8 mouse cellular contexts compared by ENCODE assay signal in genomic region chr2:32846101-32846804, GRCm38 (mm10). TPM values are rescaled to one million over a fixed set of nuclear protein-coding genes. Genes with fewer than 3 reads are reported as not detected.
A peak's percentile ranks its signal among the peaks of the same experiment; 100 is the strongest.
DNase-seq lines count a peak whose midpoint lies in the region; ATAC-seq lines count a peak whose summit lies in the region.

No protein-coding gene starts in this region.

- intact Hi-C loops in gastrocnemius, postnatal 14 days (cut with DNase I; ENCODE audit: low total_unique reads), result no loop called here
- intact Hi-C loops in left cerebral cortex, postnatal 36 days (cut with DNase I), result loop anchor here (2.0 kb wide), 1 partner anchor 29 kb away; no protein-coding TSS in a partner anchor

- peak; percentile 41 for DNase-seq in thymus, postnatal 14 days
- DNase-seq in thymus, postnatal 10 days (ENCODE audit: low spot score in 2 of 2), result no peak
- peak; percentile 64 for DNase-seq in embryo, embryonic 10.5 days (ENCODE audit: low spot score)
- DNase-seq in gastrocnemius, postnatal 14 days, result peak; percentile 63
- DNase-seq in left cerebral cortex, postnatal 36 days (ENCODE audit: low spot score in 2 of 2), result peak; percentile 81 to 86
- peak; percentile 75 for DNase-seq in right cerebral cortex, postnatal 4 days

- peak; percentile 38 for ATAC-seq in inflammation-experienced regulatory T-cells, adult 6 months
- ATAC-seq in megakaryocyte-erythroid progenitor cell, adult 5-6 weeks (replicated peaks; ENCODE audit: low FRiP score, low TSS enrichment, poor library complexity, severe bottlenecking), result peak; percentile 47; the same call in 1 of the 2 replicates

RNA-seq across cellular contexts. Expression of gene Stxbp1, which starts 0.8 kb away (rescaled TPM):
- total RNA-seq in gastrocnemius, postnatal 14 days (2021), result 10 to 100 TPM in 1 of 2 experiments, 1 to 10 TPM in 1; 7.2 to 10.6 TPM
- 1 to 10 TPM; 2.3 to 6.1 (median 5.0) TPM for polyA plus RNA-seq in inflammation-experienced regulatory T-cells, adult 6 months (2017; shearing (Covaris generic))
- total RNA-seq in left cerebral cortex, postnatal 36 days (2021), result 1,000 to 10,000 TPM in 1 of 2 experiments, 100 to 1,000 TPM in 1; 963 to 1,065 TPM
- 30.2 and 47.7 TPM in 2 replicates for total RNA-seq in megakaryocyte-erythroid progenitor cell, adult 5-6 weeks (2014; fragmentation: Nextera tagmentation)
- 6.5 and 10.4 TPM in 2 replicates for total RNA-seq in megakaryocyte-erythroid progenitor cell, adult 5-6 weeks (2017)

RNA-seq across cellular contexts. Expression of gene Fam129b, which starts 29.7 kb away (rescaled TPM):
- 10 to 100 TPM; 12.1 to 15.8 TPM for total RNA-seq in gastrocnemius, postnatal 14 days (2021)
- 1 to 10 TPM in 1 of 3 experiments, under 1 TPM in 2; 0.15 to 3.2 (median 0.90) TPM for polyA plus RNA-seq in inflammation-experienced regulatory T-cells, adult 6 months (2017; shearing (Covaris generic))
- total RNA-seq in left cerebral cortex, postnatal 36 days (2021), result 10 to 100 TPM; 22.6 to 23.7 TPM
- 9.0 and 16.3 TPM in 2 replicates for total RNA-seq in megakaryocyte-erythroid progenitor cell, adult 5-6 weeks (2014; fragmentation: Nextera tagmentation)
- total RNA-seq in megakaryocyte-erythroid progenitor cell, adult 5-6 weeks (2017), result 13.8 TPM in 2 replicates

Comparison
In these comparisons a context has a peak if more than half of its experiments do, and no peak if none do; other contexts are left out.
1. DNase-seq: peak in thymus, postnatal 14 days (single experiment), embryo, embryonic 10.5 days (single experiment), gastrocnemius, postnatal 14 days (single experiment), left cerebral cortex, postnatal 36 days (2 of 2) and right cerebral cortex, postnatal 4 days (single experiment); none in thymus, postnatal 10 days (0 of 2).
2. RNA of gene Stxbp1, which starts 0.8 kb away (total RNA-seq): 963 to 1,065 TPM in left cerebral cortex, postnatal 36 days; 6.5 to 47.7 TPM in megakaryocyte-erythroid progenitor cell, adult 5-6 weeks and 7.2 to 10.6 TPM in gastrocnemius, postnatal 14 days; every median in the first group is over 10 times any median in the second.